Comparison of ENCODE assay signal across 11 mouse cellular contexts in the genomic region with DNA sequence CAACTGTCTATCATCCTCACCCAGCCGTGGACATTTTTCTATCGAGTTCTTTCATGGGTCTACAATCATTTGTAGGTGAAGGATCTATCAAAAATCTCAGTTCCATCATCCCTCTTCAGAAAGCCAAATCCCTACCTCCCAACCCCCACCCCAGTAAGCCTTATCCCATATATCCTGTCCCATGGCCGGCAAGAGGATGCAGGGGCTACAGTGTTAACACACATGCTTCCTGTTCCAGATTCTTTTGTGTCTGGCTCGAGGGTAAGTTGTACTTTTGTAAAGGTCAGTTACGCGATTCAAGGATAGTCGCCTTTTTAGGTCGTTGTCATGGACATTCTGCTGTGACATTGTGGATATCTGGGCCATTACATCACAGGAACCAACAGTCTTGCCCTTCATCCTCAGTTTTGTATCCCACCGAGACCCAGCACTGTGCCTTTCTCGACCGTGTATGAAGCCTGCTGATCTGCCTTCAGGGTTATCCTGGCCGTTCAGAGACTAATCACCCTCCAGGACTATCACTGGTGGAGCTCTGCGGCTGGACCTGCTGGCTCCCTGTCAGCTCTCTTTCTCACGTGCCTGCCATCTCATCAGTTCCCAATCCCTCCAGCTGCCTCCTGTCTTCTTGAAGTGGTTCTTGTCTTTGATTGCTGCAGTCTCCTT.
DNase-seq lines count a peak whose midpoint lies in the region; ATAC-seq and TF ChIP-seq lines count a peak whose summit lies in the region.
"Had no signal": no experiment of that assay in that cellular context is flagged by ENCODE, and none has a peak within 500 bp of the region (broad histone marks: within the 10 kb centered on the region; RNA-seq: fewer than 3 reads in every experiment).

No protein-coding gene starts in this region.

- H3K36me3 ChIP-seq in embryonic facial prominence, embryonic 10.5 days (replicated peaks), result no peaks in the 10 kb centered on the region
- no peaks in the 10 kb centered on the region for H3K36me3 ChIP-seq in lung, postnatal 0 days (ENCODE audit: insufficient read depth, low read length)
- H3K36me3 ChIP-seq: hindbrain, embryonic 15.5 days; liver, embryonic 13.5 days had no signal

- ATAC-seq in lung, postnatal 0 days, result peak; percentile 56
- no peak for ATAC-seq in megakaryocyte progenitor cell, adult 5-6 weeks (replicated peaks; ENCODE audit: poor library complexity)

- DNase-seq in gastrocnemius, adult 2 months, result no peak
- no peak for DNase-seq in gastrocnemius, postnatal 36 days
- peak; percentile 15 for DNase-seq in kidney, postnatal 14 days
- DNase-seq in kidney, adult 18-20 months, result no peak
- DNase-seq in embryonic facial prominence, embryonic 10.5 days (ENCODE audit: low spot score), result no peak
- DNase-seq in lung, postnatal 0 days (ENCODE audit: low spot score), result peak; percentile 28
- no peak for DNase-seq in natural killer cell, adult 2 months (ENCODE audit: low spot score in 2 of 2)
- DNase-seq: liver, embryonic 13.5 days; right cerebral cortex, adult 18-20 months had no signal

- TF ChIP-seq CTCF in gastrocnemius, adult 2 months (IDR thresholded peaks at IDR 0.05), result no peak
- TF ChIP-seq CTCF in lung, postnatal 0 days (IDR thresholded peaks at IDR 0.05), result no peak

- no peak overlapping the region for H3K27ac ChIP-seq in gastrocnemius, adult 2 months
- peak overlapping the region; percentile 44 for H3K27ac ChIP-seq in embryonic facial prominence, embryonic 10.5 days (replicated peaks)
- no peak overlapping the region for H3K27ac ChIP-seq in lung, postnatal 0 days (ENCODE audit: low read length)
- H3K27ac ChIP-seq: liver, embryonic 13.5 days had no signal

- peak overlapping the region; percentile 36; the same call in 1 of the 2 replicates for H3K4me2 ChIP-seq in lung, postnatal 0 days (replicated peaks; ENCODE audit: low read depth, low read length)
- H3K4me2 ChIP-seq: hindbrain, embryonic 15.5 days; liver, embryonic 13.5 days had no signal

- peak overlapping the region; percentile 28; the same call in 1 of the 2 replicates for H3K4me3 ChIP-seq in gastrocnemius, adult 2 months
- no peak overlapping the region for H3K4me3 ChIP-seq in embryonic facial prominence, embryonic 10.5 days
- H3K4me3 ChIP-seq in lung, postnatal 0 days (ENCODE audit: low read depth, low read length), result no peak overlapping the region
- H3K4me3 ChIP-seq: hindbrain, embryonic 15.5 days; liver, embryonic 13.5 days had no signal

- peaks cover 47% of the 10 kb centered on the region for H3K4me1 ChIP-seq in embryonic facial prominence, embryonic 10.5 days
- no peaks in the 10 kb centered on the region for H3K4me1 ChIP-seq in lung, postnatal 0 days (ENCODE audit: insufficient read depth, low read depth, low read length)
- H3K4me1 ChIP-seq: liver, embryonic 13.5 days had no signal

- intact Hi-C loops in gastrocnemius, adult 2 months (cut with DNase I), result no loop called here
- intact Hi-C loops in gastrocnemius, postnatal 36 days (cut with DNase I), result no loop called here

- no peaks in the 10 kb centered on the region for H3K9me3 ChIP-seq in embryonic facial prominence, embryonic 10.5 days
- no peaks in the 10 kb centered on the region for H3K9me3 ChIP-seq in lung, postnatal 0 days (ENCODE audit: low read length)
- H3K9me3 ChIP-seq: hindbrain, embryonic 15.5 days; liver, embryonic 13.5 days had no signal

- no peaks in the 10 kb centered on the region for H3K27me3 ChIP-seq in embryonic facial prominence, embryonic 10.5 days (replicated peaks; ENCODE audit: low read depth, poor library complexity, severe bottlenecking)
- H3K27me3 ChIP-seq in lung, postnatal 0 days (replicated peaks; ENCODE audit: insufficient read depth, low read length), result no peaks in the 10 kb centered on the region
- H3K27me3 ChIP-seq: hindbrain, embryonic 15.5 days; liver, embryonic 13.5 days had no signal

- 44% methylated on average over 14 of the region's 14 CpGs for WGBS in embryonic facial prominence, embryonic 10.5 days
- WGBS in lung, postnatal 0 days, result 33% methylated on average over 14 of the region's 14 CpGs

- no peak overlapping the region for H3K9ac ChIP-seq in lung, postnatal 0 days (replicated peaks; ENCODE audit: low read depth)
- H3K9ac ChIP-seq: hindbrain, embryonic 15.5 days; liver, embryonic 13.5 days had no signal

- TF ChIP-seq EP300 in lung, postnatal 0 days (IDR thresholded peaks at IDR 0.05), result no peak

Comparison
In these comparisons a context has a peak if more than half of its experiments do, and no peak if none do; other contexts are left out.
1. DNase-seq: peak in kidney, postnatal 14 days (single experiment) and lung, postnatal 0 days (single experiment); none in gastrocnemius, adult 2 months (single experiment), gastrocnemius, postnatal 36 days (0 of 2), kidney, adult 18-20 months (single experiment), embryonic facial prominence, embryonic 10.5 days (single experiment) and natural killer cell, adult 2 months (0 of 2).